Mouse (Mus musculus): ENCODE measurements around the gene Unc45a.

- no peak for TF ChIP-seq CTCF (conservative IDR thresholded peaks at IDR 0.05; ENCODE audit: low read length)
- no peak for TF ChIP-seq POU5F1 (IDR thresholded peaks at IDR 0.05; ENCODE audit: borderline replicate concordance, low read length)
- TF ChIP-seq NANOG (IDR thresholded peaks at IDR 0.05; ENCODE audit: borderline replicate concordance, low read length): no peak
Measured at GRCm38 (mm10) chr7:80387033-80387632, 46.3 kb upstream of the Unc45a start.
